Mouse (Mus musculus) brain, embryonic 14.5 days (tissue): ENCODE data around the gene Nip7.

Experiments used
- CTCF ChIP-seq: fragments of 200-500 bp; IDR thresholded peaks from 2 replicates; pipeline ENCODE4 v1.5.1; 2012; ENCODE audit warnings: inconsistent platforms, mild to moderate bottlenecking, moderate library complexity, borderline replicate concordance; ENCODE audit not compliant: insufficient read depth, insufficient read length; ENCODE audit errors: extremely low read depth
- POLR2A ChIP-seq: fragments of 200-500 bp; IDR thresholded peaks from 2 replicates; pipeline ENCODE4 v1.6.1; 2012; ENCODE audit warnings: mild to moderate bottlenecking, inconsistent platforms, borderline replicate concordance; ENCODE audit not compliant: poor library complexity, insufficient read depth, insufficient read length, severe bottlenecking; ENCODE audit errors: extremely low read depth

GRCm38 (mm10) chr8:107030650-107031576 lies 25.8 kb upstream of the Nip7 start, which contains the start of gene Vps4a:
- TF ChIP-seq POLR2A (peak; percentile 78), CTCF (peak; percentile 86)
